Mouse (Mus musculus) layer of hippocampus, postnatal 36 days (tissue): ENCODE measurements around the gene Wtip. TPM values are rescaled to one million over a fixed set of nuclear protein-coding genes. Genes with fewer than 3 reads are reported as not detected.
"Not testable (repeated sequence)": the region's sequence is repeated elsewhere in the genome, so short reads cannot be mapped to it uniquely, and the experiment has no call there.

Experiments
- DNase-seq, 2 experiments: peaks; one replicate each; pipeline ENCODE4 v3.0.0; 2022
- total RNA-seq, 2 experiments: library from RNA; stranded (reverse); gene quantifications; 2 replicates each; pipeline ENCODE4 v1.2.3; 2021

Wtip gene
- 10 to 100 TPM; 10.2 to 13.6 TPM for total RNA-seq

DNA sequence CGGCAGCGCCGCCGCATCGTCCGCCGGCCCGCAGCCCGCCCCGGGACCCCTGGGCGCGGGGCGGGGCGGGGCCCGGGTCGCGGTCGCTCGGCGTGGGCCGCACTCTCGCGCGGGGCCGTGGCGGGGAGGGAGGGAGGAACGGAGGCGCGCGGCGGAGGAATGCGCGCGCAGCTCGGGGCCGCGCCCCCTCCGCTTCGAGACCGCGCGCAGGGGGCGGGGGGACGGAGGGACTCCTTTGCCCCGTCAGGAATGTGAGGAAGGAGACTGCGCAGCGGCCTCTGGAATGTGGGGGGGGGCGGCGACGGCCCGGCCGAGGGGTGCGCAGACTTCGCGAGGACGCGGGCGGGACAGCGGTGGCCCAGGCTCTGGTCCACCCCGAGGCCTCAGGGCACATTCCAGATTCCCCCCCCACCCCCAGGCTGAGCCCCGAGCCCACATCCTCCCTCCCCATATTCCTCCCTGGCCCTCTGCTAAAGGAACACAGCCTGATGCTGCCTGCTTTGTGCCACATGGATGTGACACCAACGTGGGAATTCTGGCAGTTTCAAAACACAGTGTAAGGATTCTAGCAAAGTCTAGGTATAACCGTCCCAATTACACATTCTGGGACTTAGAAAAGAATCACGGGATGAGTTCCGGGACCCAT is at the start of gene Wtip:
Gene Wtip, minus strand, starts transcription at position 152 of the 646 bp plus-strand sequence.
- peak; percentile 30 to 45 for DNase-seq

DNA sequence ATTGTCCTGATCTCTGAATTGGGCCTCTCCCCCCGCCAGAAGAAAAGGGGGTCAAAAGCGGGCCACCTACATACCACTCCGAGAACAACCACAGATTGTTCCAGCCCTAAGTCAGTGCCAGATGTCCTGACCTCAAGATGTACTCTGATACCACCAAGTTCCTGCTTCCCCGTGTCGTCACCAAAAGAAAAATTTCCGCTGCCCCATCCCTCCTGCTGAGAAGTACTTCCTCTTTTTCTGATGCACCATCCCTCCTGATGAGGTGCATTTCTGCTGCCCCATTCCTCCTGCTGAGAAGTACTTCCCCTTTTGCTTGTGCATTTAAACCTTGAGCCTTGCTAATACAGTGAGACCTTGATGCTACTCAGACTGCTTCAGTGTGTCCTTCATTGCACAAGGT is 43.2 kb upstream of the Wtip start:
- not testable (repeated sequence) for DNase-seq

DNA sequence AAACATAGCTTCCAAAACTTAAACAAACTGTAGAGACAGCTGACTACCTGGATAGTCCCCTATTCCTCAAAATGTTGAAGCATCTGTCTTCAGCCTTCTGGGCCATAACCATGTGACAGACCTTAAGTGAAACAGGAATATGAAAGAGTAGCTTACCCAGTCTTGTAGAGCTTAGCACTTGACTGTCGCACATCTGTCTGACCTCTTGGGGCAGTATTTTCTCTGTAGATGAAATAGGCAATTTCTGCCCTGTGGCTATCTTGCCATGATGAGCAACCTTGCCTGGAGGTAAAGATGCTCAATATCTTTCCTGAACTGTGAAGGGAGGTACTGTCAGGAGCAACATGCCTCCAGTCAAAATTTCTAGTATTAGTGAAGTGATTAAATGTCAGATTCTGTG is 39.2 kb upstream of the Wtip start:
- DNase-seq: no peak

DNA sequence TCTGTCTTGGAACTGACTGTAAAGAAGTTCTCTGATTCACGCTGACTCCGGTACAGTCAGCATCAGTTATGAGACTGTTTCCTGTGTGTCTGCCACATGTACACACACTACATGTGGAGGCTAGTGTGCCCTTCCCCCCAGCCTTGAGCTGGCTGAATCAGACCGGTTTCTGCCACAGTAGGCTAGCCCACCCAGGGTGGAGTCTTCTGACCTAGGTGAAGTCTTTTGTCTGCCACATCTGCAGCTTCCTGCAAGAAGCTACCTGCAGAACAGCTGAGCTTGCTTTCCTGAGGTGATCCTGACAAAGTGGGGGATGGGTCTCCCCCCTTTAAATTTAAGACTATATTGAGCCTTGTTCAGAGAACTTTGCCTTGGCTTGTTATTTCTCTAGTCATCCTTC is 36.4 kb upstream of the Wtip start, which contains the start of gene Uba2:
Gene Uba2, minus strand, starts transcription at position 146 of the 400 bp plus-strand sequence.
- DNase-seq: no peak

DNA sequence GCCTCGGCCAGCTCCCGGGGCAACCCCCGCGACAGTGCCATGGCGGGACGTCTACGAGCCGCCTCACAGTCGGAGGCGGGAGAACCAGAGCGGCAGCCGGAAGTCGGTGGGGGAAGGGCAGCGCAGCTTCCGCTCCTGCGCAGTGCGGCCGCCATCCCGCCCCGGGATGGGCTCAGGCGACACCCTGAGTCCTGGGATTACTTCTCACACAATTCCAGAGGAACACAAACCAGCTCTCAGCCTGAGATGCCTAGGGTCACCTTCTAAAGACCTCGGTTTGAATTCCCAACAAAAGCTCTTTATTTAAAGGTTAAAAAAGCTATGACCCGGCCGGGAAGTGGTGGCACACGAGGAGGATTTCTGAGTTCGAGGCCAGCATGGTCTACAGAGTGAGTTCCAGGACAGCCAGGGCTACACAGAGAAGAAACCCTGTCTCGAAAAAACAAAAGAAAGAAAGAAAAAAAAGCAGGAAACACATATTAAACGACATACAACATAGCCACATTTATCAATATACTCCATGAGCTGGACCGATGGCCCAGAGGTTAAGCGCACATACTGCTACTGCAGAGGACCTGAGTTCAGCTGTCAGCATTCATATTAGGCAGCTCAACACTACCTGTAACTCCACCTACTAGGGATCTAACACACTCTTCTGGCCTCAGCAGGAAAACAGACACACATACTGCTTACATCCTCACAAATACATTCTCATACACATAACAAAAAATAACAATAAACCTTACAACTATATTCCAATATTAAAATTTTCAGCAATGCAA is 35.6 kb upstream of the Wtip start:
- DNase-seq: peak; percentile 91 to 93

DNA sequence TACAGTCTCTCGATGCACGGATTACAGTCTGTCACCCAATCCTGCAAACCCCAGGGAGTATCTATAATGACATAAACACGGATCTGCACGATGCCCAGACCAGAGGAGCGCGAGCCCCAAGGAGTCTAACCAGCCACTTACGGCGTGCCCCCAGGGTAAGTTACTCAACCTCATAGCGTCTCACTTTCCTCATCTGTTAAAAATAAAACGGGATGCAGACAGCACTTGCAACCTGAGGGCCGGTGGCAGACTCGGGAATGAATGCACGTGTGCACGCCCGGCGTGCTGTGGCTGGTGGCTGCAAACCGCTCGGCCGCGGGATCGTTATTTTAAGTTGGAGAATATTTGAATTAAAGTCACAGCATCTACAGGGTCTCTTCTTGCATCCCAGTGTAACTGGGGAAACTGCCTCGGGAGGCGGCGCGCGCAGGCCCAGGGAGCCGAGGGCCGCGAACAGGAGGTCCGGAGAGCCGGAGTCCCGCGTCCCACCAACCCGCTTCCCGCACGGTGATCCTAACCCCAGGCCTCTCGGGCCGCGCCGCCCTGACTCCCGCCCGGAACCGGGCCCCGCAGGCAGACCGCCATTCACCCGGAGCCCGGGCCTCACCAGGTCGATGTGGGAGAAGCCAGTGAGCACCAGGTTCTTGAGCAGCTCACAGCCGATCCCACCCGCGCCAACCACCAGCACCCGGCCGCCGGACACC is 34.9 kb upstream of the Wtip start:
- DNase-seq: peak in 1 of 2 experiments; percentile 41

DNA sequence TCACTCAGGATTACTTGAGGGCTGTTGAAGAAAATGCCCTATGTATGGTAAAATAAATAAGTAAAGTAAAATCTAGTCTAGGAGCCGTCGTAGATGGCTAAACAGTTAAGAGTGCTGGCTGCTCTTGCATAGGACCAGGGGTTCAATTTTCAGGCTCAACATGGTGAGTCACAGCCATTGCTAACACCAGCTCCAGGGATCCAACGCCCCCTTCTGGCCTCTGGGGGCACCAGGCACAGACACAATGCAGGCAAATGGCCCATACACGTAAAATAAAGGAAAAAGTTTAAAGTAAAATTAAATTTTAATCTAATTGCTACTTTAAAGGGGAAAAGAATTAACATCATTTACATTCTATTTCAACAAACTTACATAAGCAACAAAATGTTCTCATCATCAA is 33.8 kb upstream of the Wtip start:
- DNase-seq: no peak

DNA sequence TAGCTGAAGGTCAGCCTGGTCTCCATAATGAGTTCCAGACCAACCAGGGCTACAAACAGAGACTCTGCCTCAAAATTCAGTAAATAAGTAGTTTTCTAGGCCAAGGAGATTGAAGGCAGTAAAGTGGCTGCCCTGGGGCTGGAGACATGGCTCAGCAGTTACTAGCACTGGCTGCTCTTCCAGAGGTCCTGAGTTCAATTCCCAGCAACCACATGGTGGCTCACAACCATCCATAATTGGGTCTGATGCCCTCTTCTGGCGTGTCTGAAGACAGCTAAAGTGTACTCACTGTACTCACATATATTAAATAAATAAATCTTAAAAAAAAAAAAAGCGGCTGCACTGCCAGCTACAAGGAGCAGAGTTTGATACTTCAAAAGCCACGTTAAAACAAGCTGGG is 32.9 kb upstream of the Wtip start:
- DNase-seq: no peak

DNA sequence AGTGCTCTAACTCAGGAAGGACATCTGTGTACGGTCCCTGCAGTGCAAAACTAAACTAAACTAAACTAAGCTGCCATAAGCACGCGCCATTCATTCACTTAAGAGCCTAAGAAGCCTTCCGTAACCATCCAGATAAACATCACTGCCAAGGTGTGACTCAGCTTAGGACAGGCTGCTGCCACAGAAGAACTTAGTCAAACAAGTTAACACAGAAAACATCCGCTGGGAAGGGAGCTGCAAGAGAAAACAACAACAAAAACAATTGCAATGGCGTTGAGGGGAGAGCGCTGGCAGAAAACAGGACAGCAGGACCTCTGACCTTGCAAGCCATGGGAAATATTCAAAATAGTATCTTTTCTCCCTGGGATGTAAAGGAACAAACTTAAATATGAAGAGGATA is 31.6 kb upstream of the Wtip start:
- no peak for DNase-seq

DNA sequence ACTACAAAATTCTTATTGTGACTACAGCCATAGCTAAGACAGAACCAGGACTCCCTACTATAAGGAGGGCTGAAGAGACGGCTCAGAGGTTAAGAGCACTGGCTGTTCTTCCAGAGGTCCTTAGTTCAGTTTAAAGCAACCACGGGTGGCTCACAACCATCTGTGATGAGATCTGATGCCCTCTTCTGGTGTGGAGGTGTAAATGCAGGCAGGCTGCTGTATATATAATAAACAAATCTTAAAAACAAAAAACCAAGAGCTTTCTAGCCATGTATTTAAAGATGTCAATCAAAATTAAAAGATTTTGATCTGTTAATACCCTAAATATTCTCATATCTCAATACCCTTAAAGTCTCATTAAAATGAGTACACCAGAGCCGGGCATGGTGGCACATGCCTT is 26.1 kb upstream of the Wtip start:
- no peak for DNase-seq

DNA sequence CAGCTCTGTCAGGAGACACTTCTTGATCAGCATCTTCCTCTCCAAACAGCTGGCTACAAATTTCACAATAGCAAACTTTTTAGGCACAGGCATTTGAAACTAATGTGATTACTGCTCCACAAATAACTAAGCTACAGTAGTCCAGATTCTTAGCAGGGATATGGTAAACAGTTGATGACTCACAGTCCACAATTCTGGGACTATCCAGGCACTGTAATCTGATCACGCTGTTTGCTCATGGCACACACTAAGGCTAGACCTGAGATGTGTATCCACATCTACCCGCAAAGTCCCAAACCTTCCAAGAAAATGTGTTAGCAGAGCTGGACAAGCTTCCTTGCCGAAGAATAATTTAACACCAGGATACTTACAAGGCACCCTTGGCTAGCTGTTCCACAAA is 24.9 kb upstream of the Wtip start:
- DNase-seq: no peak

DNA sequence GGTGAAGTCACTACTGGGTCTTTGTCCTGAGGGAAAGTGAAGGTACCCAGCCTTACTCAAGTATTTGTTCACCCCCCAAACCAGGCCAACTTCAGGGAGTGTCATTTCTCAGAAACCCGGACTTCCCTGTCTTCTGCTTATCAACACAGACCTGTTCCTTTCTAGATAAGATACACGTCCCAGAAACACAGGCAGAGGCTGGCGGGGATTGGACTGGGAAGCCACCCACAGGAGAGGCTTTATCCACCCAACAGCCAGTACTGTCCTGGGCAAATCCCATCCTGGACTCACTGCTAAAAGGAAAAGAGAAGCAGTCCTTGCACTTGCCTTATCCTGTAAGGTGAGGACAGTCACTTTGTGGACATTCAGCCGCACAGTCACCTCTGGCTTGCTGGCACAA is 14.1 kb upstream of the Wtip start:
- no peak for DNase-seq

DNA sequence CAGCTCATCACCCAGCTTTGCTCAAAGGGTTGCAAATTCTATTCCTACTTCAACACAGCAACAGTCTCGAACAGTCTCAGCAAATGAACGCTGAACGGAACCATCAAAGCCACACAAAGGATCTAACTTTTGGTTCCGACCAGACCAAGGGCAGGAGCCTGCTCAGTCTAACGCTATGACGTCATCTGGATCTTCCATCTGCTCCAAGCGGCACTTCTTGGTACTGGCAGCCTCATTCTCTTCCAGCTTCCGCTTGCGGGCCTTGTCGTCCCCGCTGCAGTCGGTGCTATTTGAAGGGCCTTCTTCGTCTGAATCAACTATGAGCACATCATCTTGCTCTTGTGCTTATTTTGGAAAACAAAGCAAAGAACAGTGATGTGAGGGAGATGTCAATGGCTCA is 8.1 kb upstream of the Wtip start:
- no peak for DNase-seq

DNA sequence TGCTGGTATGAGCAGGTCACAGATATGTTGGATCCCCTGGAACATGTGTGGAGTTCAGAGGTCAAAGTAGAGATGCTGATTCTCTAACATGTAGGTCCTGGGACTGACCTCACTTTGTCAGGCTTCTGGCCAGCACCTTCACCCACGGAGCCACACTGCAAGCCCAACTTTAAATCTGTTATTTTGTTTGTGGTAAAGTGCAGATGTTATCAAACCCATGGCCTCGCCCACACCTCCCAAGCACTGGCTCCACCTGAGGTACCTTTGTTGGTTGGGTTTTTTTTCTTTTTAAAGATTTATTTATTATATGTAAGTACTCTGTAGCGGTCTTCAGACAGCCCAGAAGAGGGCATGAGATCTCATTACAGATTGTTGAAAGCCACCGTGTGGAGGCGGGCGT is 6.4 kb upstream of the Wtip start:
- DNase-seq: no peak

DNA sequence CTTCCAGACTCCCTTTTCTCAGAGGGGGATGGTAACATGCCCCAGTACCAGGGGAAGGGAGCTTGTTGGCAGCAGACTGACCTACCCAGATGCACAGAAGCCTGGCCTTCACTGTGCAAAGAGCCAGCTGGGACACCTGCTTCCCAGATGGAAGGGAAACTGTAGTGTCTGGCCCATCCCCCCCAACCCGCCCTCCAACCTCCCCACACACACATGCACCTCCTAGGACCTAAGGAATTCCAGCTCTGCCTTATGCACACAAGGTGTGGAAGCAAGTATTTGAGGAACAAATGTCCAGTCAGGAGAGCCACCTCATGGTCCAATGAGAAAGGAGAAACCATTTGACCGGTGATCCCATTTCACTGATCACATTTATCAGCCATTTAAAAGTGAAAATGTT is 1.3 kb upstream of the Wtip start:
- DNase-seq: no peak

DNA sequence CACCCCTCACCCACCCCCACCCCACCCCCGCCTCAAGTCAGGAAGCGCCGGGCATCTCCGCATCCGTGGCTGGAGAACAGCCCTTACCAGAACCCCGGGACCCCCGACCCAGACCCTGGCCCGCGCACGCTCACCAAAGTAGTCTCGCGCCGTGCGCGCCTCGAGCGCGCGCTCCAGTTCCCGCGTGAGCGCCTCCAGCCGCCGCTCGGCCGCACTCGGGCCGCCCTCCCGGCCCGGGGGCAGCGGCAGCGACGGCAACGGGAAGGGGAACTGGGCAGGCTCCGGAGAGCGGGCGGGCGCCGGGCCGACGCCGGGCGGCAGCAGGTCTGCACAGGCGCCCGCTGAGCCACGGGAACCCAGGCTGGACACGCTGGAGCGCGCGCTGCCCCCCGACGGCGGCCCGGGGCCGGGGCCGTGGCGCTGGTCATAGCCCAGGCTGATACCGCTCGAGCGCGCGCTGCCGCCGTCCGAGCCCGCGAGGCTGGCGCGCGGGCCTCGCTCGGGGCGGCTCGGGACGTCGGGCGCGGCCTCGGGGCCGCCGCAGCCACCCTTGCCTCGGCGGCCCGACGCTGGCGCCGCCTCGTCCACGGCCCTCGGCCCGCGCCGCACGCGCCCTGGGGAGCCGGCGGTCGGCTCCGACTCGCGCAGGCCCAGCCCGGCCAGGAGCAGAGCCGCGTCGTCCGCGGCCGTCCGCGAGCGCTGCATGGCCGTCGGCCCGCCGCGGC is 551 bp downstream of the Wtip start:
- DNase-seq: no peak

DNA sequence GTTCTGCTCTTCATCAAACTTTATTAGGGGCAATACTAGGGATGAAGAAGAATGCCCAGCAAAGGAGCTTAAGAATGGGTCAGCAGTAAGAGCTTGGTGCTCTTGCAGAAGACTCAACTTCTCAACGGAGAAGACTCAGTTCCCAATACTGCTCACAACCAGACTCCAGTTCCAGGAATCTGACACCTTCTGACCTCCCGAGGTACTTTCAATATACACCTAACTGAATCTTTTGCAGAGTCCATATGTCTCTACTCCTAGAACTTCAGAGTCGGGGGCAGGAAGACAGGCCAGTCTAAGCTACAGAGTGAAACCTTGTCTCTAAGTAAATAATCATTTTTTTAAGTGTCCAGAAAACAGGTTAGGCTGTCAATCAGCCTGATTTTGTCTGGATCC is 1.1 kb downstream of the Wtip start:
- no peak for DNase-seq

DNA sequence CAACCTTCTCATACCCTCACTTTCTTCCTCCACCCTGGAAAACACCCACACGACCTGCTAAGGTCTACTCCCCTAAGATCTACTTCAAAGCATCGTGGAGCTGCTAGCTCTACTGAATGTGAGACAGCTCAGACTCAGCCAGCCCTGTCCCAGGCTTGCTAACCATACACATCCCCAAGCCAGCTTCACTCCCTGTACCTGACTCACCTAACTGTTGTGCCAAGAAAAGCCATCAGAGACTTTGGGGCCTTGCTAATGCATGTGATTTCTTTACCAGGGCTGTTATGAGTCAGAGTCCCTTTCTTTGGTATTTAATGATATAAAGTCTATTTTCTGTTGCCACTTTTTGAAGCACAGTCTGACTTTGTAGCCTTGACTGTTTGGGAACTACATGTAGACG is 1.9 kb downstream of the Wtip start:
- no peak for DNase-seq

DNA sequence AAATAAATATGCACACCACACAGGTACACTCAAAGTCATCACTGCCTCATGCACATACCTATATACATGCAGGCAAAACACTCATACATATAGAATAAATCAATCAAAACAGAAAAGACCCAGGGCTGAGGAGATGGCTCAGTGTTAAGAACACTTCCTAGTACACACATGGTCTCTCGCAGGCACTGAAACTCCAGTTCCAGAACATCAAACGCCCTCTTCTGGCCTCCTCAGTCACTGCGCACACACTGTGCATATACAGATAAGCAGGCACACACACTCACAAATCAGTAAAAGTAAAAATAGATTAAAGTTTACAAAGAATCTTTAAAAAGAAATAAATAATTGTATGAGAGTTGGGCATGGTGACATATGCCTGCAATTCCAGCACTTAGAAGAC is 6.8 kb downstream of the Wtip start:
- DNase-seq: no peak

DNA sequence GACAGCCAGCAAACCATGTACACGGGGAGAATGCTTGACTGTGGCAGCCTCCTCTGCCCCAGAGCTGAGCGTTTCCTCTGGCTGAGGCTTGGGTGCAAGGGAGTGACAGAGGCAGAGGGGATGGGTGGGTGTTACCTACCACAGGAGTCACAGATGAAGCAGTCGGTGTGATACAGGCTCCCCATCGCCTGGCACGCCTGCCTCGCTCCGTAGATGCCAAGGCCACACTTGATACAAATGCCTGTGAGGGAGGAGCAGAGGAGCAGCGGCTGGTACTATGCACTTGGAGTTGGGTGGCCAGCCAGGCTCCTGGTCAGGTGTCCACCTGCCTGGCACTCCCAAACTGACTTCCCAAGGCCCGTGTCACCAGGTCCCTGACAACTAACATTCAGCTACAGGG is 7.7 kb downstream of the Wtip start:
- DNase-seq: no peak

DNA sequence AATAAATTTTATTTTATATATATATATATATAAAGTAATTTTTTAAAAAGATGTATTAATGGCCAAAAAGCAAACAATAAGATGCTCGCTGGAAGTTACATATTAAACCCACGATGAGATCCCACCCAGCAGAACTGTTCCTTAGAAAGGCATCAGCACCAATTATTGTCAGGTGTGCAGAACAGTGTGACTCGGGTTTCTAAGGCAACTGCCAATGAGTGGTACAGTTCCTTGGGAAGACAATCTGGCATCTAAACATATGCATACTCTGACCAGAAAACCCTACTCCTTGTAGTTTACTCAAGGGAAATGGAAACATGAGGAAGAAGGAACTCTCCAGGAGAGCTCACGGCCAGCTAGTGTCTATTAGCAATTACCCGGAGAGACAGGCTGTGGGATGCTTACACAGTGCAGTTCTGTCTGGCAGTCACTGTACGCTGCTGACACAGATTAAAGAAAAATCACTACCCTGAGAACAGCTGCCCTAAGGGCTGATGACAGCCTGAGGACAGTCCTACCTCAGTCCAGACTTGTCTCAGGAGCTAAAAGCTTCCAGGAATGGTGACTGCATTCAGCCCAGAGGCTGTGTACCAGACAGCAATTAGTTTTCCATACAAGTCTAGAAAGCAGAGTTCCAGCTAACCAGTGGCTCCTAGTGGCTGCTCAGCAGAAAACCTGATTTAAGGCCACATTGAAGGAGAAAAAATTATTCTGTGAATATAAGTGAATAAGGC is 9.9 kb downstream of the Wtip start:
- peak in 1 of 2 experiments; percentile 23 for DNase-seq

DNA sequence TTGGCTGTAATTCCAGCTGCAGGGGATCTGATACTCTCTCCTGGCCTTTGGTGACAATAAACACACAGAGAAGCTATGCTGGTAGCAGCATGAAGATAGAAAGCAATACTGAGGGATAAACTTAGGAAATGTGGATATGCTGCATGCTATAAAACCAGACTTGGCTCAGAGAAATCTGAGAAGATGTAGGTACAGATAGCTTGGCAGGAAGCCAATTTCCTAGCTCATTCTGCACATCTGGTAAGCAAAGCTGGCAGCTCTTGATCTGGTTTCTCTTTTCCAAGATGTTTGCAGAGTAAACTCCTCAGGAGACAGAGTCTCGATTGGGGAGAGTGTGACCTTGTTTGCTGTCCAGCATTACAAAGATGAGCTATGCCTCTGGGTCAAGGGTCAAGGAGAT is 12.4 kb downstream of the Wtip start:
- not testable (repeated sequence) for DNase-seq
